9 mouse cellular contexts compared by ENCODE assay signal in the genomic region with DNA sequence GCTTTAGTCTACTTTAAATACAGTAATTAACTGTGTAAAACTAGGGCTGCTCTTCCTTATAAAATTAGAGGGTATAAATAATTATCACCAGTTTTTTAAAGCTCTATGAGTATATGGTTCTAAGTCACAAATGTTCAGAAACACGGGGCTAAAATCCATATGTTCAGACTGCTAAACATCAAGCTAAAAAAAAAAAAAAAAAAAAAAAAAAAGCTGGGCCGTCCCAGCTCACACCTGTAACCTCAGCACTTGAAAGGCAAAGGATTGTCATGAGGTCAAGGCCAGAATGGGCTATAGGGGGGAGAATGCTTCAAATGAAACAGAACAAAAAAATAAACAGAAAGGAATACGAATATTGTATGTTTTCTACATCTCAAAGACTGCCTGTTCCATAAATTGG. TPM values are rescaled to one million over a fixed set of nuclear protein-coding genes. Genes with fewer than 3 reads are reported as not detected.
DNase-seq lines count a peak whose midpoint lies in the region; ATAC-seq and TF ChIP-seq lines count a peak whose summit lies in the region.
"Had no signal": no experiment of that assay in that cellular context is flagged by ENCODE, and none has a peak within 500 bp of the region (broad histone marks: within the 10 kb centered on the region; RNA-seq: fewer than 3 reads in every experiment).

No protein-coding gene starts in this region.

- peaks cover 13% of the 10 kb centered on the region; the same call in 1 of the 2 replicates for H3K79me2 ChIP-seq in liver, adult 2 months (ENCODE audit: control insufficient read depth, insufficient read depth, low read length)

- peak overlapping the region; percentile 95 for H3K27ac ChIP-seq in liver, adult 2 months (replicated peaks; ENCODE audit: insufficient read depth, low read depth, low read length)
- no peak overlapping the region for H3K27ac ChIP-seq in embryonic facial prominence, embryonic 13.5 days
- peak overlapping the region; percentile 91; the same call in 1 of the 2 replicates for H3K27ac ChIP-seq in intestine, embryonic 16.5 days (ENCODE audit: low read length)
- H3K27ac ChIP-seq in neural tube, embryonic 13.5 days (replicated peaks) = no peak overlapping the region

- peak overlapping the region; percentile 53 for H3K4me2 ChIP-seq in embryonic facial prominence, embryonic 13.5 days
- H3K4me2 ChIP-seq in intestine, embryonic 16.5 days (ENCODE audit: low read depth, low read length) = peak overlapping the region; percentile 30
- peak overlapping the region; percentile 57 for H3K4me2 ChIP-seq in neural tube, embryonic 13.5 days

- peak overlapping the region; percentile 96 for H3K4me3 ChIP-seq in liver, adult 2 months (ENCODE audit: insufficient read depth, low read depth, low read length)
- peak overlapping the region; percentile 51 for H3K4me3 ChIP-seq in embryonic facial prominence, embryonic 13.5 days
- peak overlapping the region; percentile 64 for H3K4me3 ChIP-seq in intestine, embryonic 16.5 days (ENCODE audit: low read length)
- H3K4me3 ChIP-seq in neural tube, embryonic 13.5 days = peak overlapping the region; percentile 54

- peaks cover 3% of the 10 kb centered on the region; the same call in 1 of the 2 replicates for H3K4me1 ChIP-seq in liver, adult 2 months (ENCODE audit: control insufficient read depth, insufficient read depth, low read length)
- H3K4me1 ChIP-seq in embryonic facial prominence, embryonic 13.5 days = peaks cover 3% of the 10 kb centered on the region; the same call in 1 of the 2 replicates
- peaks cover 5% of the 10 kb centered on the region for H3K4me1 ChIP-seq in intestine, embryonic 16.5 days (ENCODE audit: control insufficient read depth, insufficient read depth, low read length)
- H3K4me1 ChIP-seq in neural tube, embryonic 13.5 days (replicated peaks) = peaks cover 8% of the 10 kb centered on the region; the same call in 1 of the 2 replicates

- H3K9me3 ChIP-seq in embryonic facial prominence, embryonic 13.5 days = no peaks in the 10 kb centered on the region
- no peaks in the 10 kb centered on the region for H3K9me3 ChIP-seq in intestine, embryonic 16.5 days (ENCODE audit: control insufficient read depth, low read length)
- no peaks in the 10 kb centered on the region for H3K9me3 ChIP-seq in neural tube, embryonic 13.5 days

- TF ChIP-seq CTCF in liver, adult 2 months (IDR thresholded peaks at IDR 0.05; ENCODE audit: low read depth, low read length) = no peak

- WGBS in liver, adult 2 months = 0% methylated on average over 3 of the region's 3 CpGs
- 19% methylated on average over 3 of the region's 3 CpGs for WGBS in embryonic facial prominence, embryonic 13.5 days
- WGBS in intestine, embryonic 16.5 days = 7% methylated on average over 3 of the region's 3 CpGs
- 11% methylated on average over 3 of the region's 3 CpGs for WGBS in neural tube, embryonic 13.5 days

- no peak for DNase-seq in liver, adult 2 months (ENCODE audit: extremely low read depth, low read depth, low spot score)
- no peak for DNase-seq in liver
- DNase-seq in spleen, postnatal 4 days (ENCODE audit: low spot score in 2 of 2) = no peak
- no peak for DNase-seq in urinary bladder, postnatal 10 days (ENCODE audit: low spot score)
- no peak for DNase-seq in T-cell, adult 2 months (ENCODE audit: low spot score)
- DNase-seq: kidney, adult 8-10 months had no signal

- H3K27me3 ChIP-seq in liver, adult 2 months (ENCODE audit: control insufficient read depth, insufficient read depth, low read length) = no peaks in the 10 kb centered on the region
- peaks cover 6% of the 10 kb centered on the region; the same call in 1 of the 2 replicates for H3K27me3 ChIP-seq in embryonic facial prominence, embryonic 13.5 days
- H3K27me3 ChIP-seq in intestine, embryonic 16.5 days (replicated peaks; ENCODE audit: control insufficient read depth, insufficient read depth, low read length) = no peaks in the 10 kb centered on the region
- H3K27me3 ChIP-seq in neural tube, embryonic 13.5 days = no peaks in the 10 kb centered on the region

- peak overlapping the region; percentile 93; the same call in 1 of the 2 replicates for H3K9ac ChIP-seq in liver, adult 2 months (ENCODE audit: low read depth, low read length)
- peak overlapping the region; percentile 70 for H3K9ac ChIP-seq in embryonic facial prominence, embryonic 13.5 days
- H3K9ac ChIP-seq in intestine, embryonic 16.5 days (ENCODE audit: low read depth, low read length) = peak overlapping the region; percentile 79; the same call in 1 of the 2 replicates
- peak overlapping the region; percentile 65 for H3K9ac ChIP-seq in neural tube, embryonic 13.5 days

- H3K36me3 ChIP-seq in liver, adult 2 months (ENCODE audit: control insufficient read depth, insufficient read depth, low read length) = no peaks in the 10 kb centered on the region; the same call in 1 of the 2 replicates
- H3K36me3 ChIP-seq in embryonic facial prominence, embryonic 13.5 days = no peaks in the 10 kb centered on the region
- H3K36me3 ChIP-seq in intestine, embryonic 16.5 days (ENCODE audit: control insufficient read depth, insufficient read depth, low read length) = no peaks in the 10 kb centered on the region
- no peaks in the 10 kb centered on the region for H3K36me3 ChIP-seq in neural tube, embryonic 13.5 days

- no peak for ATAC-seq in embryonic facial prominence, embryonic 13.5 days (ENCODE audit: insufficient number of reproducible peaks, insufficient read depth, low FRiP score, low TSS enrichment, low read depth)
- ATAC-seq in intestine, embryonic 16.5 days = no peak
- no peak for ATAC-seq in neural tube, embryonic 13.5 days (ENCODE audit: low read depth)

- TF ChIP-seq POLR2A in liver, adult 2 months (IDR thresholded peaks at IDR 0.05; ENCODE audit: extremely low read depth, insufficient read depth, low read length) = no peak

RNA-seq across cellular contexts. Expression of a gene that starts 0.9 kb away (rescaled TPM):
- 55.3 and 57.7 TPM in 2 replicates for total RNA-seq in liver, adult 2 months (2014; rRNA removed)
- polyA plus RNA-seq in liver, adult 2 months (2012; rRNA removed) = 8.9 and 9.3 TPM in 2 replicates
- polyA plus RNA-seq in embryonic facial prominence, embryonic 13.5 days (2015; fragmentation: Nextera tagmentation; extraction: Ambion mirVana) = 66.4 and 67.6 TPM in 2 replicates
- 78.9 and 79.8 TPM in 2 replicates for polyA plus RNA-seq in intestine, embryonic 16.5 days (2015; fragmentation: Nextera tagmentation; extraction: Ambion mirVana)
- polyA plus RNA-seq in neural tube, embryonic 13.5 days (2015; fragmentation: Nextera tagmentation; extraction: Ambion mirVana) = 27.3 and 34.4 TPM in 2 replicates

RNA-seq across cellular contexts. Expression of a gene that starts 4.7 kb away (rescaled TPM):
- total RNA-seq in liver, adult 2 months (2014; rRNA removed) = 366 and 416 TPM in 2 replicates
- polyA plus RNA-seq in liver, adult 2 months (2012; rRNA removed) = 134 and 154 TPM in 2 replicates
- 406 and 420 TPM in 2 replicates for polyA plus RNA-seq in embryonic facial prominence, embryonic 13.5 days (2015; fragmentation: Nextera tagmentation; extraction: Ambion mirVana)
- polyA plus RNA-seq in intestine, embryonic 16.5 days (2015; fragmentation: Nextera tagmentation; extraction: Ambion mirVana) = 547 and 584 TPM in 2 replicates
- polyA plus RNA-seq in neural tube, embryonic 13.5 days (2015; fragmentation: Nextera tagmentation; extraction: Ambion mirVana) = 418 and 442 TPM in 2 replicates

RNA-seq across cellular contexts. Expression of a gene that starts 16.3 kb away (rescaled TPM):
- total RNA-seq in liver, adult 2 months (2014; rRNA removed) = 5.7 and 6.0 TPM in 2 replicates
- polyA plus RNA-seq in liver, adult 2 months (2012; rRNA removed) = 0.65 and 0.94 TPM in 2 replicates
- polyA plus RNA-seq in embryonic facial prominence, embryonic 13.5 days (2015; fragmentation: Nextera tagmentation; extraction: Ambion mirVana) = 23.5 and 28.3 TPM in 2 replicates
- polyA plus RNA-seq in intestine, embryonic 16.5 days (2015; fragmentation: Nextera tagmentation; extraction: Ambion mirVana) = 17.0 and 18.1 TPM in 2 replicates
- 14.8 and 16.2 TPM in 2 replicates for polyA plus RNA-seq in neural tube, embryonic 13.5 days (2015; fragmentation: Nextera tagmentation; extraction: Ambion mirVana)

Comparison
In these comparisons a context has a peak if more than half of its experiments do, and no peak if none do; other contexts are left out.
1. H3K27ac ChIP-seq: peak in liver, adult 2 months (single experiment) and intestine, embryonic 16.5 days (single experiment); none in embryonic facial prominence, embryonic 13.5 days (single experiment) and neural tube, embryonic 13.5 days (single experiment).
2. Peak in every context shown above with its lines, with median percentiles within 50 percentile points of each other: H3K4me3 ChIP-seq, H3K9ac ChIP-seq and H3K4me2 ChIP-seq.